Mouse (Mus musculus): ENCODE measurements at regions not wholly inside any gene's neighbourhood (a gene's known extent, or its start where the extent isn't known, plus 50 kb on each side); places are given as distances from the start of the nearest gene placed in this dataset.

DNA sequence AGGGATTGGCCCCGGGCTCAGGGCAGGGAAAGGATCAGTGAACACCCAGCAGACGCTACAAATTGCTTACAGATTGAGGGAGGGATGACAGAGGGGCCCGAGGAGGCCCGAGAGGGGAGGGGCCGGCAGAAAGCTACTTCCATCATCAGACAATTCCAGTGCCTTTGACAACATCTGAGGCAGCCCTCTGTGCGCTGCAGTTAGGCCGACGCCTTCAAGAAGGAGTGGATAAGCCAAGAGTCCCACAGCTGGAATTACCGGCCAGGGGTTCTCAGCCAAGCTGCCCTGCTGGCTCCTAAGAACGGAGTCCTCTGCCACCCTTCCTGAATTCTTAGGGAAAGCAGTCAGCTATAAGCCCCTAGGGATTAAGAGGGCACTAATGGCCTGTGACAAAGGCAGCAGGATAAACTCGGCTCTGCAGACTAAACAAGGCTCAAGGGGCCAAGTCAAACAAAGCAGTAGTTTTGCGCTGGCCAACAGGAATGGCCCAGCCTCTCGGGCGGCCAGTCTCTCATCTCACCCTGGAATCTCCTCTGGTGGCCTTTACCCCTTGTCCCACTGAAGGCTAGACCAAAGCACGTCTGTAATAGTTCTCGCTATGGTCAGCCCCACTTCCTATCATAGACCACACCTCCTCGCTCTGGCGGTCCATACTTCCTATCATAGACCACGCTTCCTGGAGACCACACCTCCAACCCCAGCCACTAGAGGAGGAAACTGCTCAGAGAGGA, 66.4 kb upstream of the Foxe1 start:
- Histone ChIP-seq H3K36me3 (ENCODE audit: control insufficient read depth, insufficient read depth) (no peaks in the 10 kb centered on the region), H3K4me3 (ENCODE audit: insufficient read depth, poor library complexity, severe bottlenecking) (no peak overlapping the region), H3K27me3 (ENCODE audit: control insufficient read depth, insufficient read depth, insufficient read length) (peaks cover 45% of the 10 kb centered on the region), H3ac (ENCODE audit: control insufficient read depth, insufficient read length, low read depth) (no peak overlapping the region), H3K79me3 (ENCODE audit: low read depth) (no peaks in the 10 kb centered on the region), H3K79me2 (ENCODE audit: control insufficient read depth, insufficient read depth) (no peaks in the 10 kb centered on the region)
- TF ChIP-seq MAX (IDR thresholded peaks at IDR 0.05) (no peak), MYOD1 (IDR thresholded peaks at IDR 0.05; ENCODE audit: control insufficient read depth, insufficient read length, low read depth) (no peak), CTCF (IDR thresholded peaks at IDR 0.05; ENCODE audit: control insufficient read depth, insufficient read depth, insufficient read length) (no peak), CEBPB (IDR thresholded peaks at IDR 0.05; ENCODE audit: low read depth) (no peak), MYOG (IDR thresholded peaks at IDR 0.05; ENCODE audit: control insufficient read depth, extremely low read depth, insufficient read length) (no peak), USF1 (IDR thresholded peaks at IDR 0.05; ENCODE audit: low read depth) (no peak), FOSL1 (IDR thresholded peaks at IDR 0.05; ENCODE audit: insufficient read depth, low read length, poor library complexity, severe bottlenecking) (no peak)

DNA sequence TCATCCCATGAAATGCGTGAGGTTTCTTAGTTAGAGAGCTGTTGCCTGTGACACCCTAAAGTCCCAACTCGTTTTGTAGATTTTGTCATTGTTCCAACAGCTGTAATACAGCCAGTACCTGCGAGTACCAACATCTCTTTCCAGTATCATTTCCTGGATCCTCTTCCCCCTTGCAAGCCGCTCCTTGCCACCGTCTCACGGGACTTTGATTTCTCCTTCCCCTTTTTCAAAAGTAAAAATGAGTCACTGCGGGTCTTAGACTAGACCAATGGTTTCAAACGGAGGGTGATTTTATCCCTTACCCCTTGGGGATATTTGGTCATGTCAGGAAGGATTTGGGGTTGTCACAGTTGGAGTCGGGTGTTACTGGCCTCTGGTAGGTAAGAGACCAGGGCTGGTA, 56.5 kb upstream of the Foxe1 start:
- no peaks in the 10 kb centered on the region for H3K79me3 ChIP-seq (ENCODE audit: low read depth)
- H3K79me2 ChIP-seq (ENCODE audit: control insufficient read depth, insufficient read depth), result no peaks in the 10 kb centered on the region
- H3K27me3 ChIP-seq (ENCODE audit: control insufficient read depth, insufficient read depth, insufficient read length), result no peaks in the 10 kb centered on the region
- H3ac ChIP-seq (ENCODE audit: control insufficient read depth, insufficient read length, low read depth), result no peak overlapping the region
- TF ChIP-seq FOSL1 (IDR thresholded peaks at IDR 0.05; ENCODE audit: insufficient read depth, low read length, poor library complexity, severe bottlenecking) (no peak), USF1 (IDR thresholded peaks at IDR 0.05; ENCODE audit: low read depth) (no peak), MYOD1 (IDR thresholded peaks at IDR 0.05; ENCODE audit: control insufficient read depth, insufficient read length, low read depth) (no peak), CTCF (IDR thresholded peaks at IDR 0.05; ENCODE audit: control insufficient read depth, insufficient read depth, insufficient read length) (no peak), MAX (IDR thresholded peaks at IDR 0.05) (no peak)
- no peaks in the 10 kb centered on the region for H3K36me3 ChIP-seq (ENCODE audit: control insufficient read depth, insufficient read depth)
- H3K4me3 ChIP-seq (ENCODE audit: insufficient read depth, poor library complexity, severe bottlenecking), result no peak overlapping the region

DNA sequence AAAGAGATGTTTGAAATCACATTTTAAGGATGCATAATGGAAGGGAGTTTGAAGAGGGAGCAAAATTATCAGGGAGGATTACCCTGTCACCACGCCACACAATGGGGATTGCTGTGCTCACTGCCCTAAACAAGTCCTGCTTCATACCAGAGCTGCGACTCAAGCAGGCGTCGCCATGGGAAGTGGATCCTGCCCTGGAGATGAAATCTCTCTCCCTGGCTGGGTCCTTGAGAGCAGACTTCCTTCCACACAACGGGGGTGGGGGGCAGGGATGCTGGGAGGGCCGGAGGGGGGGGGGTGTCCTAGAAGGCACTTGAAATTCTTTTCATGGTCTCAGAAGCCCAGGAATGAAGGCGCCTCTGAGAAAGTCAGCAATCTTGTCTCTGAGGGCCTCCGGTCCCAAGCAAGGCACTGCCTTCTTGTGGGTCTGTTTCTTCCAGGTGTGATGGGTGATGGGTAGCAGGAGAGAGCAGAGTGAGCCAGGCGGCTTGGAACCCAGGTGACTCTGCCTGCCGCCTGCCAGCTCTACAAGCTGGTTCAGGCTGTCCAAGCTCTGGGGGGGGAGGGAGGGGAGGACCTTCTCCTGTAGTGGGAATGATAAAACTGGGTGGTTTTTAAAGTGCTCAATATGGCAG, 51.7 kb upstream of the Foxe1 start:
- H3K79me2 ChIP-seq (ENCODE audit: control insufficient read depth, insufficient read depth), result no peaks in the 10 kb centered on the region
- H3K4me3 ChIP-seq (ENCODE audit: insufficient read depth, poor library complexity, severe bottlenecking), result no peak overlapping the region
- TF ChIP-seq FOSL1 (IDR thresholded peaks at IDR 0.05; ENCODE audit: insufficient read depth, low read length, poor library complexity, severe bottlenecking) (no peak), CEBPB (IDR thresholded peaks at IDR 0.05; ENCODE audit: low read depth) (no peak), MYOD1 (IDR thresholded peaks at IDR 0.05; ENCODE audit: control insufficient read depth, insufficient read length, low read depth) (no peak), MAX (IDR thresholded peaks at IDR 0.05) (no peak), USF1 (IDR thresholded peaks at IDR 0.05; ENCODE audit: low read depth) (no peak), CTCF (IDR thresholded peaks at IDR 0.05; ENCODE audit: control insufficient read depth, insufficient read depth, insufficient read length) (no peak), MYOG (IDR thresholded peaks at IDR 0.05; ENCODE audit: control insufficient read depth, extremely low read depth, insufficient read length) (no peak)
- H3K27me3 ChIP-seq (ENCODE audit: control insufficient read depth, insufficient read depth, insufficient read length), result no peaks in the 10 kb centered on the region
- H3K36me3 ChIP-seq (ENCODE audit: control insufficient read depth, insufficient read depth), result no peaks in the 10 kb centered on the region
- H3K79me3 ChIP-seq (ENCODE audit: low read depth), result no peaks in the 10 kb centered on the region
- no peak overlapping the region for H3ac ChIP-seq (ENCODE audit: control insufficient read depth, insufficient read length, low read depth)
